Mouse (Mus musculus) layer of hippocampus, adult 2 months (tissue): ENCODE measurements at regions not wholly inside any gene's neighbourhood (a gene's known extent, or its start where the extent isn't known, plus 50 kb on each side); places are given as distances from the start of the nearest gene placed in this dataset.

Source experiments
- DNase-seq, 2 experiments: peaks; one replicate each; pipeline ENCODE4 v3.0.0; 2022; ENCODE audit warnings: low spot score in 2 of 2
- H3K27ac ChIP-seq: fragments of 200-600 bp; 2 replicates; pipeline ENCODE4 v1.8.1; 2022
- H3K4me3 ChIP-seq: fragments of 200-600 bp; 2 replicates; pipeline ENCODE4 v1.8.1; 2022; ENCODE audit warnings: mild to moderate bottlenecking
- CTCF ChIP-seq: fragments of 200-600 bp; conservative IDR thresholded peaks from 2 replicates; pipeline ENCODE4 v1.8.1; 2022; ENCODE audit warnings: antibody characterized with exemption, mild to moderate bottlenecking, moderate library complexity

GRCm38 (mm10) chr1:190036726-190037125 is 114.6 kb upstream of the Smyd2 start:
- Histone ChIP-seq H3K27ac (no peak overlapping the region), H3K4me3 (no peak overlapping the region)
- DNase-seq = no peak
- no peak for TF ChIP-seq CTCF

GRCm38 (mm10) chr1:190035935-190036334 is 113.8 kb upstream of the Smyd2 start:
- no peak for DNase-seq
- H3K27ac ChIP-seq = no peak overlapping the region

DNA sequence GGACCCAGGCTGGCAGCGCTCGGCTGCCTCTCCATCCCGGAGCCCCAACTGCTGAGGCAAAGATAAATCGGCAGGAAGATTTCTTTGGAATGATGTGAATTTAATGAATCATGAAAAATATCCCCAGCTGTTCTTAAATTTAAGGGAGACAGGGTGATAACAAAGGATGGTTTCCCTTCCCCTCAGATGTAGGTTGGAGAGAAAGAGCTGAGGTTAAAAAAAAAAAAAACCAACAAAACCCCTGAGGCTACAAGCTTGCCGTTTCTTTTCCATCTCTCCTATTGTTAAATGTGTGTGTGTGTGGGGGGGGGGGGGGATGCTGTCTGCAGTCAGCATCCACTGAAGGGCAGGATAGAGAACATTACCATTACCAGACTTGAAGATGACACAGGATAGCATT is 111.9 kb upstream of the Smyd2 start:
- no peak overlapping the region for H3K4me3 ChIP-seq
- no peak overlapping the region for H3K27ac ChIP-seq
- TF ChIP-seq CTCF = no peak
- DNase-seq = no peak

More at GRCm38 (mm10) chr1:190035935-190036334, 113.8 kb upstream of the Smyd2 start:
- no peak for TF ChIP-seq CTCF
- no peak overlapping the region for H3K4me3 ChIP-seq

- TF ChIP-seq CTCF = no peak
- Histone ChIP-seq H3K4me3 (peak overlapping the region; percentile 30), H3K27ac (no peak overlapping the region)
- peak; percentile 32 to 51 for DNase-seq
These were observed 105.4 kb upstream of the Smyd2 start for GRCm38 (mm10) chr1:190027536-190027935.

DNA sequence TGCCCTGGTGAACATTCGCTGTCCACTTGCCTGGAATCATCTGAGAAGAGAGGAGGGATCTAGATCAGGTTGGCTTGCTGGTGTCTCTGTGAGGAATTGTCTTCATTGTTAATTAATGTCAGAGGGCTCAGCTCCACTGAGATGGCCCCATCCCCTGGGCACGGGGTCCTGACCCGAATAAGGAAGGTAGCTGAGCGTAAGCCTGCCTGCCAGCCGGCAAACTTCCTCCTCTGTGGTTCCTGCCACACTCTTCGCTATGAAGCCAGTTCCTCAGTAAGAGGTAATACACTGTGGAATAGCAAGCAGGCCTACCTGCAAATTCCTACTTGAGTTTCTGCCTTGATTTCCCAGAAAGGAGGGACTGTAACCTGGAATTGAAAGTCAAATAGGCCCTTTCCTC is 87.3 kb upstream of the Smyd2 start:
- no peak for DNase-seq
- no peak overlapping the region for H3K4me3 ChIP-seq
- no peak for TF ChIP-seq CTCF

GRCm38 (mm10) chr1:190007271-190007670 is 85.1 kb upstream of the Smyd2 start:
- no peak for TF ChIP-seq CTCF
- H3K4me3 ChIP-seq = no peak overlapping the region
- DNase-seq = no peak
- no peak overlapping the region for H3K27ac ChIP-seq

More for the DNA sequence above, 87.3 kb upstream of the Smyd2 start:
- H3K27ac ChIP-seq = no peak overlapping the region

GRCm38 (mm10) chr1:190001084-190001483 is 78.9 kb upstream of the Smyd2 start:
- no peak for TF ChIP-seq CTCF
- H3K27ac ChIP-seq = no peak overlapping the region
- no peak overlapping the region for H3K4me3 ChIP-seq
- no peak for DNase-seq

DNA sequence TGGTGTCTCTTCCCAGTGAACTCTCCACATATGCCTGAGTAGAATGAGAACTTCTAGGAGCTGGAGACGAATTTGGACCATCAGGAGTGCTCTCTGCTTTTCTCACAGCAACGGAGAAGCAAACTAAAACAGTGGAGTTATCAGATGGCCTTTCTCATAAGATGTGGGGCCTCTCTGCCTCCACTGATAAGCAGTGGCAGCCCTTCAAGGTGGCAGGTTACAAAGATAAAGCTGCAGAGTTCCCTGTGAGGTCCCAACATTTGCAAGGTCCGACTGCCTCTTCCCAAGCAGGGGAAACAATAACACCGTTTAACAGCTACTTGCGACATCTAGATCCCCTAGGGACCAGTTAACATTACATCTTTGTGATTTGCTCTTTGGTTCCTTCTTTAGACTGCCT is 71.5 kb upstream of the Smyd2 start:
- Histone ChIP-seq H3K27ac (no peak overlapping the region), H3K4me3 (no peak overlapping the region)
- DNase-seq = no peak
- TF ChIP-seq CTCF = no peak

DNA sequence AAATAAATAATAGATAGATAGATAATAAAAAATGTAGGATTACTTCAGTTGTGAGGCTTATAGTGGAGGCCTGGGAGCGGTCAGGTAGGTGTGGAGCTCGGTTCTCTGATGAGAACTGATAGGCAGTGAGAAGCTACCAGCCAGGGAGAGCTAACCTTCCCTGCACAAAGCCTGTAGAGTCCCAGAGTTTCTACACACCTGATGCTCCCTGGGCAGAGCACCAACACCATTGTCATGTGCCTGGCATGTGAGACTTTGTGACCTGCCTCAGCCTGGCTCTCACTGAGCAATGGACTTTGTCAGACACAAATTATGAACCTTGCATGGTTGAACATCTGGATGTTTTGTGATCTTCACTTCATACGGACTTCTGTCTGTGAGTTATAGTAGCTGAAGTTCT is 71.1 kb upstream of the Smyd2 start:
- no peak overlapping the region for H3K4me3 ChIP-seq
- no peak for DNase-seq
- no peak for TF ChIP-seq CTCF
- no peak overlapping the region for H3K27ac ChIP-seq

- no peak for DNase-seq
- TF ChIP-seq CTCF = no peak
- Histone ChIP-seq H3K27ac (no peak overlapping the region), H3K4me3 (no peak overlapping the region)
These were observed 68.9 kb upstream of the Smyd2 start for GRCm38 (mm10) chr1:189991089-189991488.

- peak overlapping the region; percentile 73; the same call in 1 of the 2 replicates for H3K27ac ChIP-seq
- no peak for DNase-seq
- no peak for TF ChIP-seq CTCF
- H3K4me3 ChIP-seq = peak overlapping the region; percentile 34; the same call in 1 of the 2 replicates
These were observed 68.0 kb upstream of the Smyd2 start for GRCm38 (mm10) chr1:189990046-189990622.

GRCm38 (mm10) chr1:189989376-189989775 is 67.2 kb upstream of the Smyd2 start:
- Histone ChIP-seq H3K27ac (peak overlapping the region; percentile 73), H3K4me3 (peak overlapping the region; percentile 34; the same call in 1 of the 2 replicates)
- peak in 1 of 2 experiments; percentile 46 for DNase-seq
- no peak for TF ChIP-seq CTCF

GRCm38 (mm10) chr1:189988864-189989263 is 66.7 kb upstream of the Smyd2 start:
- TF ChIP-seq CTCF = no peak
- DNase-seq = no peak
- H3K27ac ChIP-seq = no peak overlapping the region
- no peak overlapping the region for H3K4me3 ChIP-seq

- H3K27ac ChIP-seq = no peak overlapping the region
- no peak for DNase-seq
- TF ChIP-seq CTCF = no peak
- no peak overlapping the region for H3K4me3 ChIP-seq
These were observed 63.5 kb upstream of the Smyd2 start for GRCm38 (mm10) chr1:189985516-189986205.

- no peak for DNase-seq
- no peak for TF ChIP-seq CTCF
- Histone ChIP-seq H3K27ac (no peak overlapping the region), H3K4me3 (no peak overlapping the region)
These were observed 56.1 kb upstream of the Smyd2 start for GRCm38 (mm10) chr1:189978244-189978643.
